24 mouse cellular contexts compared by ENCODE assay signal in the genomic region with DNA sequence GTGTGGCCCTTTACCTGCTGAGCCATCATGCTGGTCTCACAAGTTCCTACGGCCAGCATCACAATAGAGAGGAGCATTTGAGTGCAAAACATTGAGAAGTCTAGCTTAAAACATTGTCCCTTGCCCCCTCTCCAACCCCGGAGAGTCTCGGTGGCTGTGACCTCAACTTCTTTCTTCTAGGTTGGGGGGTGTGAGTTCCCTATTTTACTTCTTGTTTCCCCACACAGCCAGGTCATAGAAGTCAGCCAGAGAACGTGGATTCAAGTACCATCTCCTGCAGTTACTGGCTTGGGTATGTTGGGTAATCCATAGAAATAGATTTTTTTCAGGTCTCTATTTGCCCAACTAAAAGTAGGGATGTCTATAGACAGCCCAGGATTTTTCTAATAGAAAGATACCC. TPM values are rescaled to one million over a fixed set of nuclear protein-coding genes. Genes with fewer than 3 reads are reported as not detected.
"Had no signal": no experiment of that assay in that cellular context is flagged by ENCODE, and none has a peak within 500 bp of the region (broad histone marks: within the 10 kb centered on the region; RNA-seq: fewer than 3 reads in every experiment).

No protein-coding gene starts in this region.

- DNase-seq: kidney, adult 2 months; kidney, postnatal 25 days; layer of hippocampus, adult 9-11 months; liver; liver, embryonic 13.5 days; lung, embryonic 14.5 days; retina, postnatal 1 day; thymus, adult 2 months; thymus, postnatal 25 days had no signal

- H3K27ac ChIP-seq: kidney, postnatal 0 days; layer of hippocampus, adult 2 months; limb, embryonic 10.5 days; limb, embryonic 13.5 days; liver, embryonic 13.5 days; macrophage; midbrain, embryonic 12.5 days; midbrain, embryonic 15.5 days; neural tube, embryonic 13.5 days; stomach, postnatal 0 days had no signal

- H3K4me1 ChIP-seq: limb, embryonic 10.5 days; limb, embryonic 13.5 days; liver, embryonic 13.5 days had no signal

- H3K4me3 ChIP-seq: layer of hippocampus, adult 2 months; limb, embryonic 10.5 days; limb, embryonic 13.5 days; liver, embryonic 13.5 days; midbrain, embryonic 12.5 days; midbrain, embryonic 15.5 days; neural tube, embryonic 13.5 days had no signal

- H3K27me3 ChIP-seq: midbrain, embryonic 12.5 days; midbrain, embryonic 15.5 days; neural tube, embryonic 13.5 days had no signal

- ATAC-seq: intestine, postnatal 0 days; lung, postnatal 0 days; midbrain, embryonic 15.5 days had no signal

RNA-seq across cellular contexts. Expression of a gene that starts 7.6 kb away (rescaled TPM):
- total RNA-seq: megakaryocyte-erythroid progenitor cell, adult 5-6 weeks; neutrophil, adult 5-6 weeks had no signal
- polyA plus RNA-seq: intestine, embryonic 14.5 days; kidney, adult 2 months; kidney, embryonic 14.5 days; limb, embryonic 10.5 days; limb, embryonic 13.5 days; macrophage; midbrain, embryonic 12.5 days had no signal
